Mouse (Mus musculus): ENCODE data around the gene Zfp787. TPM values are rescaled to one million over a fixed set of nuclear protein-coding genes. Genes with fewer than 3 reads are reported as not detected.

The Zfp787 gene
- polyA plus RNA-seq, 2 experiments = 14.4 to 45.9 TPM

DNA sequence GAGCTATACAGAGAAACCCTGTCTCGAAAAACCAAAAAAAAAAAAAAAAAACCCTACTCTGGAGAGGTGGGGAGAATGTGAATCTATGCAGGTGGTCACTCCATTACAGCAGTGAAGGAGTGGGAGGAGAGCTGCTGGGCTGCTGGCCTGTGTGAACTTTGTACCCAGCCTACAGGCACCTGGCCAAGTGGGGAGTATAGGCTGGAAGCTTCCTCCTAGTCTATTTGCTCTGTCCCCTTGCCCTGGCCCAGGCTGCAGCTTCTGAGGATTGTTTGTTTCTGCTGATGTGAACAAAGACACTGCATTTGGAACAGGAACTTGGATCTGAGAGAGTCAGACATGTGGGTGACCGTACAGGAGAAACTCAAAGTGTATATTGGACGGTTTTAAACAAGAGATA, 13.6 kb upstream of the Zfp787 start:
- Histone ChIP-seq H3K4me3 (replicated peaks; ENCODE audit: low read length) (no peak overlapping the region), H3K4me1 (ENCODE audit: control insufficient read depth, insufficient read depth, low read length) (peaks cover 6% of the 10 kb centered on the region; the same call in 1 of the 2 replicates), H3K27me3 (ENCODE audit: control insufficient read depth, insufficient read depth, low read length) (no peaks in the 10 kb centered on the region), H3K36me3 (ENCODE audit: control insufficient read depth, insufficient read depth, low read length) (no peaks in the 10 kb centered on the region), H3K9me3 (ENCODE audit: control insufficient read depth, low read length) (no peaks in the 10 kb centered on the region), H3K27ac (replicated peaks; ENCODE audit: low read depth, low read length) (no peak overlapping the region), H3K4me2 (replicated peaks; ENCODE audit: low read depth, low read length, severe bottlenecking) (no peak overlapping the region), H3K9ac (ENCODE audit: low read depth, low read length, severe bottlenecking) (no peak overlapping the region)
- ATAC-seq (ENCODE audit: low FRiP score, low read depth) (no peak), DNase-seq (ENCODE audit: low spot score) (no peak)
- WGBS = 77% methylated on average over 3 of the region's 3 CpGs
- no peak for TF ChIP-seq POLR2A (IDR thresholded peaks at IDR 0.05; ENCODE audit: borderline replicate concordance, extremely low read depth, insufficient read depth, insufficient read length)

DNA sequence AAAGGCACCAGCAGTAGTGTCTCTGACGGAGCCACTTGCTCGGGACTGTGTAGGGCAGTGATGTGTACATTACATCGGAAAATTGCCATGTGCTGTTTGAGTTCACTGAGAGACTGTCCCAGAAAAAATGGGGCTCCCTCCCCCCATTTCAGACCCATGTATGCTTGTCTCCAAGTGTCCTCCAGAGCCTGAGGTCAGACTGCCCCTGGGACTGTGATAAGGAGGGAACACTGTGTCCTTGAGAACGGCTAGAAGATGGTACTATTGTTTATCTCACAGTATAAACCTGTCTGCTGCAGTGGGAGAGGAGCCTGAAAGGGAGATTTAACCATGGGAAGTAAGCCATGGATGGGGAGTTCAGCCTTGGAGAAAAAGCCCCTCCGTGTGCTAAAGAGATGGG, 8.9 kb upstream of the Zfp787 start:
- no peak for ATAC-seq (ENCODE audit: low FRiP score, low read depth)
- no peaks in the 10 kb centered on the region for H3K27me3 ChIP-seq (ENCODE audit: control insufficient read depth, insufficient read depth, low read length)
- no peaks in the 10 kb centered on the region for H3K36me3 ChIP-seq (ENCODE audit: control insufficient read depth, insufficient read depth, low read length)
- H3K4me3 ChIP-seq (replicated peaks; ENCODE audit: low read length) = no peak overlapping the region
- no peak overlapping the region for H3K9ac ChIP-seq (ENCODE audit: low read depth, low read length, severe bottlenecking)
- no peak overlapping the region for H3K27ac ChIP-seq (replicated peaks; ENCODE audit: low read depth, low read length)
- no peak for DNase-seq (ENCODE audit: low spot score)
- H3K4me1 ChIP-seq (ENCODE audit: control insufficient read depth, insufficient read depth, low read length) = no peaks in the 10 kb centered on the region
- H3K9me3 ChIP-seq (ENCODE audit: control insufficient read depth, low read length) = no peaks in the 10 kb centered on the region
- H3K4me2 ChIP-seq (replicated peaks; ENCODE audit: low read depth, low read length, severe bottlenecking) = no peak overlapping the region
- TF ChIP-seq POLR2A (IDR thresholded peaks at IDR 0.05; ENCODE audit: borderline replicate concordance, extremely low read depth, insufficient read depth, insufficient read length) = no peak
- WGBS = 61% methylated on average over 5 of the region's 5 CpGs

DNA sequence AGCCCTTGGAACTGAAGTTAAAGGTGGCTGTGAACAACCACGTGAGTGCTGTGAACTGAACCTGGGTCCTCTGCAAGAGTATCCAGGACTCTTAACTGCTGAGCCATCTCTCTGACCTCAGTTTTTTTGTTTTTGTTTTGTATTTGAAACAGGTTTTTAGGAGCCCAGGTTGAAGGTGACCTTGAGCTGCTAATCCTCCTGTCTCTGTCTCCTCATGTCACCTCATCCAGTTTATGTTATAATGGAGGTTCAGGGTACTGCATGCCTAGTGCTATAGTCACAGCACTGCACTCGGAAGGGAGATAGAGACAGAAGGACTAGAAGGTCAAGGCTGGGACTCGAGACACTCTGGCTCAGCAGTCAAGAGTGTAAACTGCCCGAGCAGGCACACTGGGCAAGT, 6.4 kb upstream of the Zfp787 start:
- H3K4me2 ChIP-seq (replicated peaks; ENCODE audit: low read depth, low read length, severe bottlenecking) = no peak overlapping the region
- H3K27ac ChIP-seq (replicated peaks; ENCODE audit: low read depth, low read length) = no peak overlapping the region
- no peaks in the 10 kb centered on the region for H3K9me3 ChIP-seq (ENCODE audit: control insufficient read depth, low read length)
- no peak for TF ChIP-seq POLR2A (IDR thresholded peaks at IDR 0.05; ENCODE audit: borderline replicate concordance, extremely low read depth, insufficient read depth, insufficient read length)
- H3K4me1 ChIP-seq (ENCODE audit: control insufficient read depth, insufficient read depth, low read length) = no peaks in the 10 kb centered on the region
- H3K36me3 ChIP-seq (ENCODE audit: control insufficient read depth, insufficient read depth, low read length) = no peaks in the 10 kb centered on the region
- H3K4me3 ChIP-seq (replicated peaks; ENCODE audit: low read length) = no peak overlapping the region
- no peaks in the 10 kb centered on the region for H3K27me3 ChIP-seq (ENCODE audit: control insufficient read depth, insufficient read depth, low read length)
- no peak for ATAC-seq (ENCODE audit: low FRiP score, low read depth)
- no peak for DNase-seq (ENCODE audit: low spot score)
- whole genome bisulfite sequencing = 63% methylated on average over 4 of the region's 4 CpGs
- no peak overlapping the region for H3K9ac ChIP-seq (ENCODE audit: low read depth, low read length, severe bottlenecking)

DNA sequence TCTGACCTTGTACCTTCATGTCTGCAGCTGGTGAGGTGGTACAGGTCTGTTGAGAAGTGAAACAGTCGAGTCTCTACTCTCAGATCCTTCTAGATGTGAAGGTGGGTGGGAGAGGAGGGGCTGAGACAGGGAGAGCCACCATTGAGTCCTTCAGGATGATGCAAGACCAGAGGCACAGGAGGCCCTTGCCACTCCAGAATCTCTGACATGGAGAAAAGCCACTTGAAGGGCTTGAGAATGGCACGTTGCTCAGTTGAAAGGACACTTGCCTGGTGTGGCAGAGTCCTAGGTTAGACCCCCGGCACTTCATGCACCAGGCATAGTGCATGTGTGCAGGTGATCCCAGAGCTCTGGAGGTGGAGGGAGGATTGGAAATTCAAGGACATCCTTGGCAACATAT, 5.7 kb upstream of the Zfp787 start:
- Histone ChIP-seq H3K4me1 (ENCODE audit: control insufficient read depth, insufficient read depth, low read length) (peaks cover 3% of the 10 kb centered on the region; the same call in 1 of the 2 replicates), H3K36me3 (ENCODE audit: control insufficient read depth, insufficient read depth, low read length) (no peaks in the 10 kb centered on the region), H3K27ac (replicated peaks; ENCODE audit: low read depth, low read length) (no peak overlapping the region), H3K27me3 (ENCODE audit: control insufficient read depth, insufficient read depth, low read length) (no peaks in the 10 kb centered on the region), H3K4me3 (replicated peaks; ENCODE audit: low read length) (no peak overlapping the region), H3K9ac (ENCODE audit: low read depth, low read length, severe bottlenecking) (no peak overlapping the region), H3K4me2 (replicated peaks; ENCODE audit: low read depth, low read length, severe bottlenecking) (no peak overlapping the region), H3K9me3 (ENCODE audit: control insufficient read depth, low read length) (no peaks in the 10 kb centered on the region)
- ATAC-seq (ENCODE audit: low FRiP score, low read depth) (no peak), DNase-seq (ENCODE audit: low spot score) (no peak)
- no peak for TF ChIP-seq POLR2A (IDR thresholded peaks at IDR 0.05; ENCODE audit: borderline replicate concordance, extremely low read depth, insufficient read depth, insufficient read length)
- 65% methylated on average over 3 of the region's 3 CpGs for WGBS

DNA sequence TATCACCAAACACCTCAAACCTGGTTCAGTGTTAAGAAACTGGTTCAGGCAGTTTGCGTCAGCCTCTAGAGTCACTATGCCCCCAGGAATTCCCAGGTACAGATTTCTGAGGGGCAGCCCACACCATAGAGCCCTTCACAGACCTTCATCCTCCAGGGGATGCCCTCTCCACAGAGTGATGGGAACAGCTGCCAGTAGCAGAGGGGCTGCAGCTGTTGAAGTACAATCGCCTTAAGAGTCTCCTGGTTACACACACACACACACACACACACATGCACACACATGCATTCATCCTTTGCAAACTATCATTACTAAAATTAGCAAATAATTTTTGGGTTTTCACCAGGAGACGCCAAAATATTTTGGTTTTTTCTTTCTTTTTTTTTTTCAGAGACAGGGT, 3.8 kb upstream of the Zfp787 start:
- DNase-seq (ENCODE audit: low spot score) (peak; percentile 34), ATAC-seq (ENCODE audit: low FRiP score, low read depth) (no peak)
- H3K36me3 ChIP-seq (ENCODE audit: control insufficient read depth, insufficient read depth, low read length) = no peaks in the 10 kb centered on the region
- H3K9me3 ChIP-seq (ENCODE audit: control insufficient read depth, low read length) = no peaks in the 10 kb centered on the region
- H3K27me3 ChIP-seq (ENCODE audit: control insufficient read depth, insufficient read depth, low read length) = no peaks in the 10 kb centered on the region
- peaks cover 8% of the 10 kb centered on the region for H3K4me1 ChIP-seq (ENCODE audit: control insufficient read depth, insufficient read depth, low read length)
- no peak overlapping the region for H3K9ac ChIP-seq (ENCODE audit: low read depth, low read length, severe bottlenecking)
- H3K4me2 ChIP-seq (replicated peaks; ENCODE audit: low read depth, low read length, severe bottlenecking) = no peak overlapping the region
- no peak overlapping the region for H3K27ac ChIP-seq (replicated peaks; ENCODE audit: low read depth, low read length)
- H3K4me3 ChIP-seq (replicated peaks; ENCODE audit: low read length) = no peak overlapping the region
- WGBS = 74% methylated on average over 3 of the region's 3 CpGs
- no peak for TF ChIP-seq POLR2A (IDR thresholded peaks at IDR 0.05; ENCODE audit: borderline replicate concordance, extremely low read depth, insufficient read depth, insufficient read length)

DNA sequence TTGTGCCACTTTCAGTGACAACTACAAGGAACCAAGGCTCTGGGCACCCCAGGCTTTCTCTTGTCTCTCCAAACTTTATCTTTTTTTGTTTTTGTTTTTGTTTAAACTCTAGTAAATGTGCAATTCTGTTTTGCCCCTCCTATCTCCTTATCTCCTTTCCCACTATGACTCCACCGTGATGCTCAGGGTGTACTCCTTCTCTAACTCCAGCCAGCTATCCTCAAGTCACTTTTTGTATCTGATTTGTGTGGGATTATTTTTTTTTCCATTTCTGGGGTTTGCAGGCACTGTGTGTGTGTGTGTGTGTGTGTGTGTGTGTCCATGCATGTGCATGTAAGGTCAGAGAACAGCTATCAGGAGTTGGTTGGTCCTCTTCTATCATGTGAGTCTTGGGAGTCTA, 1.7 kb upstream of the Zfp787 start:
- Histone ChIP-seq H3K9me3 (ENCODE audit: control insufficient read depth, low read length) (no peaks in the 10 kb centered on the region), H3K36me3 (ENCODE audit: control insufficient read depth, insufficient read depth, low read length) (no peaks in the 10 kb centered on the region)
- ATAC-seq (ENCODE audit: low FRiP score, low read depth) = no peak

More for the DNA sequence above, 1.7 kb upstream of the Zfp787 start:
- no peak for TF ChIP-seq POLR2A (IDR thresholded peaks at IDR 0.05; ENCODE audit: borderline replicate concordance, extremely low read depth, insufficient read depth, insufficient read length)
- Histone ChIP-seq H3K27ac (replicated peaks; ENCODE audit: low read depth, low read length) (no peak overlapping the region), H3K4me2 (replicated peaks; ENCODE audit: low read depth, low read length, severe bottlenecking) (no peak overlapping the region), H3K4me3 (replicated peaks; ENCODE audit: low read length) (no peak overlapping the region), H3K9ac (ENCODE audit: low read depth, low read length, severe bottlenecking) (no peak overlapping the region), H3K27me3 (ENCODE audit: control insufficient read depth, insufficient read depth, low read length) (no peaks in the 10 kb centered on the region), H3K4me1 (ENCODE audit: control insufficient read depth, insufficient read depth, low read length) (peaks cover 11% of the 10 kb centered on the region)
- DNase-seq (ENCODE audit: low spot score) = no peak
- 90% methylated on average over 1 of the region's 1 CpGs for WGBS
